Mouse (Mus musculus) heart, postnatal 0 days (tissue): ENCODE measurements around the gene Ulk4.

ENCODE experiments used
- CTCF ChIP-seq: IDR thresholded peaks from 2 replicates; pipeline ENCODE4 v1.5.1; 2016; ENCODE audit warnings: antibody characterized with exemption, control low read depth, low read depth
- EP300 ChIP-seq: IDR thresholded peaks from 2 replicates; pipeline ENCODE4 v1.6.1; 2016; ENCODE audit warnings: antibody characterized with exemption, low read depth

DNA sequence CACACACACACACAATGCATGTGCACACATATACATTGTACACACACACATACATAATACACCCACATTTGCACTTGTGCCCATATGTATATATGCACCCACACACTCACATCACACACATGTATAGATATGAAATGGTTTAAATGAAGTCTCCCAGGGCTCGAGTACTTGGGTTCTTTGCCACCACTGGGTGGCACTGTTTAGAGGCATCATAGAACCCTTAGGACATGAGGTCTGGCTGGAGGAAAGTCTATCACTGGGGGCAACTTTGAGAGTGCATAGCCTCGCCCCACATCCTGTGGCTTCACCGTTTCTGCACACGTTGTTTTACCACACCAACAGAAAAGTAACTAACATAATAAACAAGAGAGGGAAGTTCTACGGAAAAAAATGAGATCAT, 114.2 kb downstream of the Ulk4 start:
- TF ChIP-seq EP300 (no peak), CTCF (peak; percentile 67)
